Mouse (Mus musculus): Measurements from ENCODE around the gene E130218I03Rik. TPM values are rescaled to one million over a fixed set of nuclear protein-coding genes. Genes with fewer than 3 reads are reported as not detected.

Gene E130218I03Rik
- polyA plus RNA-seq (2012) = not detected in 2 replicates

- Histone ChIP-seq H3K4me1 (ENCODE audit: control insufficient read depth) (peaks cover 25% of the 10 kb centered on the region), H3K36me3 (ENCODE audit: control insufficient read depth) (peaks cover 7% of the 10 kb centered on the region), H3K4me3 (replicated peaks) (peak within 1 kb of the TSS; percentile 83), H3K9me3 (ENCODE audit: control insufficient read depth, low read length) (no peaks in the 10 kb centered on the region), H3K27me3 (ENCODE audit: control insufficient read depth) (peaks cover 30% of the 10 kb centered on the region)
- TF ChIP-seq TAL1 (IDR thresholded peaks at IDR 0.05; ENCODE audit: low read length) (no peak), GATA1 (IDR thresholded peaks at IDR 0.05; ENCODE audit: low read length) (no peak)
Observed at GRCm38 (mm10) chr4:134243516-134244250, at the start of gene E130218I03Rik. Gene E130218I03Rik (plus strand): TSS chr4:134243662.

GRCm38 (mm10) chr4:134199371-134199770, 44.1 kb upstream of the E130218I03Rik start:
- Histone ChIP-seq H3K36me3 (ENCODE audit: control insufficient read depth) (no peaks in the 10 kb centered on the region), H3K4me3 (replicated peaks) (no peak overlapping the region), H3K27me3 (ENCODE audit: control insufficient read depth) (no peaks in the 10 kb centered on the region), H3K9me3 (ENCODE audit: control insufficient read depth, low read length) (no peaks in the 10 kb centered on the region), H3K4me1 (ENCODE audit: control insufficient read depth) (no peaks in the 10 kb centered on the region)
- TF ChIP-seq GATA1 (IDR thresholded peaks at IDR 0.05; ENCODE audit: low read length) (no peak), TAL1 (IDR thresholded peaks at IDR 0.05; ENCODE audit: low read length) (no peak)

GRCm38 (mm10) chr4:134202904-134203303, 40.6 kb upstream of the E130218I03Rik start, which contains the start of gene Gm7534:
Gene Gm7534 (minus strand): TSS chr4:134203004.
- H3K4me3 ChIP-seq (replicated peaks) = no peak within 1 kb of the TSS
- H3K27me3 ChIP-seq (ENCODE audit: control insufficient read depth) = no peaks in the 10 kb centered on the region
- no peaks in the 10 kb centered on the region for H3K36me3 ChIP-seq (ENCODE audit: control insufficient read depth)
- TF ChIP-seq TAL1 (IDR thresholded peaks at IDR 0.05; ENCODE audit: low read length) = no peak
- H3K4me1 ChIP-seq (ENCODE audit: control insufficient read depth) = no peaks in the 10 kb centered on the region
- no peaks in the 10 kb centered on the region for H3K9me3 ChIP-seq (ENCODE audit: control insufficient read depth, low read length)

- H3K27me3 ChIP-seq (ENCODE audit: control insufficient read depth) = no peaks in the 10 kb centered on the region
- H3K4me1 ChIP-seq (ENCODE audit: control insufficient read depth) = no peaks in the 10 kb centered on the region
- no peaks in the 10 kb centered on the region for H3K36me3 ChIP-seq (ENCODE audit: control insufficient read depth)
- no peak for TF ChIP-seq GATA1 (IDR thresholded peaks at IDR 0.05; ENCODE audit: low read length)
- TF ChIP-seq TAL1 (IDR thresholded peaks at IDR 0.05; ENCODE audit: low read length) = no peak
- no peak overlapping the region for H3K4me3 ChIP-seq (replicated peaks)
- no peaks in the 10 kb centered on the region for H3K9me3 ChIP-seq (ENCODE audit: control insufficient read depth, low read length)
Observed at GRCm38 (mm10) chr4:134203340-134203896, 40.0 kb upstream of the E130218I03Rik start.

GRCm38 (mm10) chr4:134206488-134207053, 36.9 kb upstream of the E130218I03Rik start:
- Histone ChIP-seq H3K4me3 (replicated peaks) (no peak overlapping the region), H3K9me3 (ENCODE audit: control insufficient read depth, low read length) (no peaks in the 10 kb centered on the region), H3K4me1 (ENCODE audit: control insufficient read depth) (no peaks in the 10 kb centered on the region), H3K27me3 (ENCODE audit: control insufficient read depth) (no peaks in the 10 kb centered on the region), H3K36me3 (ENCODE audit: control insufficient read depth) (no peaks in the 10 kb centered on the region)
- no peak for TF ChIP-seq GATA1 (IDR thresholded peaks at IDR 0.05; ENCODE audit: low read length)
- TF ChIP-seq TAL1 (IDR thresholded peaks at IDR 0.05; ENCODE audit: low read length) = no peak

- peaks cover 4% of the 10 kb centered on the region for H3K4me1 ChIP-seq (ENCODE audit: control insufficient read depth)
- no peaks in the 10 kb centered on the region for H3K36me3 ChIP-seq (ENCODE audit: control insufficient read depth)
- no peak for TF ChIP-seq GATA1 (IDR thresholded peaks at IDR 0.05; ENCODE audit: low read length)
- no peak for TF ChIP-seq TAL1 (IDR thresholded peaks at IDR 0.05; ENCODE audit: low read length)
- H3K9me3 ChIP-seq (ENCODE audit: control insufficient read depth, low read length) = no peaks in the 10 kb centered on the region
- peaks cover 2% of the 10 kb centered on the region; the same call in 1 of the 2 replicates for H3K27me3 ChIP-seq (ENCODE audit: control insufficient read depth)
- H3K4me3 ChIP-seq (replicated peaks) = no peak overlapping the region
Observed at GRCm38 (mm10) chr4:134222793-134223600, 20.5 kb upstream of the E130218I03Rik start.

- Histone ChIP-seq H3K4me3 (replicated peaks) (no peak within 1 kb of the TSS), H3K4me1 (ENCODE audit: control insufficient read depth) (peaks cover 4% of the 10 kb centered on the region), H3K27me3 (ENCODE audit: control insufficient read depth) (peaks cover 4% of the 10 kb centered on the region), H3K9me3 (ENCODE audit: control insufficient read depth, low read length) (no peaks in the 10 kb centered on the region), H3K36me3 (ENCODE audit: control insufficient read depth) (no peaks in the 10 kb centered on the region)
- TF ChIP-seq GATA1 (IDR thresholded peaks at IDR 0.05; ENCODE audit: low read length) (no peak), TAL1 (IDR thresholded peaks at IDR 0.05; ENCODE audit: low read length) (no peak)
Observed at GRCm38 (mm10) chr4:134227194-134227593, 16.3 kb upstream of the E130218I03Rik start, which contains the start of gene Catsper4. Gene Catsper4 (minus strand): TSS chr4:134227383.

- Histone ChIP-seq H3K27me3 (ENCODE audit: control insufficient read depth) (peaks cover 5% of the 10 kb centered on the region; the same call in 1 of the 2 replicates), H3K4me3 (replicated peaks) (no peak overlapping the region), H3K4me1 (ENCODE audit: control insufficient read depth) (no peaks in the 10 kb centered on the region), H3K9me3 (ENCODE audit: control insufficient read depth, low read length) (no peaks in the 10 kb centered on the region), H3K36me3 (ENCODE audit: control insufficient read depth) (no peaks in the 10 kb centered on the region)
- TF ChIP-seq TAL1 (IDR thresholded peaks at IDR 0.05; ENCODE audit: low read length) (no peak), GATA1 (IDR thresholded peaks at IDR 0.05; ENCODE audit: low read length) (no peak)
Observed at GRCm38 (mm10) chr4:134230431-134230830, 13.0 kb upstream of the E130218I03Rik start.

Measured in erythroblast, embryonic 14.5 days (primary cell).